Mouse (Mus musculus) layer of hippocampus, adult 9-11 months (tissue): ENCODE data around the gene Slc12a4.
"Not testable (repeated sequence)": the region's sequence is repeated elsewhere in the genome, so short reads cannot be mapped to it uniquely, and the experiment has no call there.

Experiments
- DNase-seq: peaks from one replicate; pipeline ENCODE4 v3.0.0; 2022

The Slc12a4 gene

GRCm38 (mm10) chr8:105965905-105966341 lies at the start of gene Slc12a4:
TSS of gene Slc12a4 (minus strand) at chr8:105966097.
- DNase-seq = peak; percentile 43

DNA sequence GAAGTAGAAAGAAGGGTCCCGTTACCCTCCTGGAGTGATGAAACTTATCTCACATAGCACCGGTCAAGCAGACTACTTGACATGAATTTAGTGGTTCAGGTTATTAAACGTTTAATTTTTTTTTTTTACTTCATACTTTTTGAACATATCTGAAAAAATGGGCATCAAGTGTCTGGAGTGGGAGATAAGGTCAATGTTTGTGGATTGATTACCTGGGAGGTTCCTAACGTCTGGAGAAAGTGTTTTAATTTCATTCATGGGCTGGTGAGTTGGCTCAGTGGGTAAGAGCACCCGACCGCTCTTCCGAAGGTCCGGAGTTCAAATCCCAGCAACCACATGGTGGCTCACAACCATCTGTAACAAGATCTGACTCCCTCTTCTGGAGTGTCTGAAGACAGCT lies 46.3 kb upstream of the Slc12a4 start:
- DNase-seq = not testable (repeated sequence)

GRCm38 (mm10) chr8:106011643-106011986 lies 45.7 kb upstream of the Slc12a4 start, which contains the start of gene Ddx28:
TSS of gene Ddx28 (minus strand) at chr8:106011882.
- no peak for DNase-seq

DNA sequence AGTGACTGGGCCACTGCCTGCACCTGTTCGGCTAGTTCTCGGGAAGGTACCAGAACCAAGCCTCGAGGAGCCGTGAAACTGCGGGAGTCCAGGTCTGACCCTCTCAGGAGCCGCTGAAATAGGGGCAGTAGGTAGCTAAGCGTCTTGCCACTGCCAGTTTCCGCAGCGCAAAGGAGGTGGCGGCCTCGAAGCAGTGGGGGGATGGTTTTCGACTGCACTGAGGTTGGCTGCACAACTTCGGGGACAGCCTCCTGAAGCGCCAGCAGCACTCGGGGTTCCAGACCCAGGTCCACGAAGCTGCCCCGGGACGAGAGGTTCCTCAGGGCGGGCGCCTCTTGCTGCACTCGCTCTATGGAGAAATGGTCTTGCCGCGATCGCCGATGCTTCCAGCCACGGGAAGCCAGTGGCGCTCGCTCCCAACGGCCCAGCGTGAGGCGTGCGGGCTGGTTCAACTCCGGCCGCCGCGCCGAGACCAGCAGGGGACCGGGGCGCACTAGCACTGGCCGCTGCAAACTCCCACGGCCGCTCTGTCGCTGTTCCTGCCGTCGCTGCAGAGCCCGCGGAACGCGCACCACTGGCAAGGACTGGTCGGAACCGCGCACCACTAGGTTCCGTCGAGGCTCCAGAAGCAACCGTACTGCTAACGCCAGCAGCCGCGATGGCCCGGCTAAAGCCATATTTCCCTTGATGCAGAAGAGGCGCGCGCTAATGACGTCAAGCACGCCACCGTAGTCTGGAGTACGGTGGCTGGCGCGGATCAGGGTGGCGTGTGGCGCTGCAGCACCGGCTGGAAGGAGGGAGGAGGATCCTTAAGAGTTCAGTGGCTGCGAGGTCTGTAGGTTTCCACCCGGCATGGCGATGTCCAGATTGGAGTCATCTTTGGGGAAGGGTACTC lies 45.1 kb upstream of the Slc12a4 start:
- peak; percentile 92 for DNase-seq

GRCm38 (mm10) chr8:106007891-106008290 lies 42.0 kb upstream of the Slc12a4 start:
- DNase-seq = not testable (repeated sequence)

- DNase-seq = no peak
These were observed 41.2 kb upstream of the Slc12a4 start for GRCm38 (mm10) chr8:106007135-106007534.

DNA sequence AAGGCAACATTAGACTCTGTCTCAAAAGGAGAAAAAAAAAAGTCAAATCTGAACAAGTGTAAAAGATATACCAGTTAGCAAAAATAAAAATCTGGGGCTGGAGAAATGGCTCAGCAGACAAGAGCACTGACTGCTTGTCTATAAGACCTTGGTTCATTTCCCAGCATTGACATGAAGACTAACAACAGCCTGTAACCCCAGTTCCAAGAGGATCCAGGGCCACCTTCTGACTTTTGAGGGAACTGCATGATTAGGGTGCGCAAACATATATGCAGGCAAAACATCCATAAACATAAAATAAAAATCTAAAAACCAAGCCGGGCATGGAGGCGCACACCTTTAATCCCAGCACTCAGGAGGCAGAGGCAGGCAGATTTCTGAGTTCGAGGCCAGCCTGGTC lies 40.5 kb upstream of the Slc12a4 start:
- DNase-seq = no peak

DNA sequence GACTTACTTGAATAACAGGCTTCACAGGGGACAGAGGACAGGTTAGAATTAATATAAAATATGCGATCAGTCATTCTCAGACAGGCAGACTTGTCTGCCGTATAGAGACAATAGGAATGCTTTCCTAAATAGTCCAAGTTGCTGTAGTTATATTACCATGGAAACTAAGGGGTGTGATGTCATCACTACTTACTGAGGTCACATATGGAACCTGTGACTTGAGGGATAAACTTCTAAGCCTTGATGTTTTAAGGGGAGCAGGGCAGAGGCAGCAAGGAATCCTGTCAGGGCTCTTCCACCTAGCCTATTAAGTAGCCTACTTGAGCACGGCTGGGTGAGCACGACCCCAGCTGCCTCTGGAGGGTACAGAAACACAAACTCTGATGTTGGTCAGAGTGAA lies 40.0 kb upstream of the Slc12a4 start, which contains the start of gene Dpep2nb:
Dpep2nb (minus strand) TSS at position 101 of the 400 bp plus-strand sequence.
- no peak for DNase-seq

DNA sequence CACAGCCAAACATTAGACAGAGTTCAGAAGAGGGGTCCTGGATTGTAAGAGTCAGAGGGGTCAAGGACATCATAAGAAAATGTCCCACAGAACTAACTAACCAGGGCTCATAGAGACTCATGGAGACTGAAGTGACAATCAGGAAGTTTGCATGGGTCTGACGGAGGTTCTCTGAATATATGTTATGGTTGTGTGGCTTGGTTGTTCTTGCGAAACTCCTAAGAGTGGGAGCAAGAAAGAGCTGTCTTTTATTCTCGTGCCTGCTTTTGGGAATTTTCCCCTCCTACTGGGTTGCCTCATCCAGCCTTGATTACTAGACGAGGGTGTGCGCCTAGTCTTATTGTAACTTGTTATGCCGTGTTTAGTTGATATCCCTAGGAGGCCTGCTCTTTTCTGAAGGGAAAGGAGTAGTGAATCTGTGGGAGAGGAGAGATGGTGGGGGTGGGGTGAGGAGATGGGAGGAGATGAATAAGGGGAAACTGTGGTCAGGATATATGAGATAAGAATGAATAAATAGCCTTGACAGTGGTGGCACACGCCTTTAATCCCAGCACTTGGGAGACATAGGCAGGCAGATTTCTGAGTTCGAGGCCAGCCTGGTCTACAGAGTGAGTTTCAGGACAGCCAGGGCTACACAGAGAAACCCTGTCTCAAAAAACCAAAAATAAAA lies 38.8 kb upstream of the Slc12a4 start:
- no peak for DNase-seq

GRCm38 (mm10) chr8:106001908-106002307 lies 36.0 kb upstream of the Slc12a4 start:
- no peak for DNase-seq

DNA sequence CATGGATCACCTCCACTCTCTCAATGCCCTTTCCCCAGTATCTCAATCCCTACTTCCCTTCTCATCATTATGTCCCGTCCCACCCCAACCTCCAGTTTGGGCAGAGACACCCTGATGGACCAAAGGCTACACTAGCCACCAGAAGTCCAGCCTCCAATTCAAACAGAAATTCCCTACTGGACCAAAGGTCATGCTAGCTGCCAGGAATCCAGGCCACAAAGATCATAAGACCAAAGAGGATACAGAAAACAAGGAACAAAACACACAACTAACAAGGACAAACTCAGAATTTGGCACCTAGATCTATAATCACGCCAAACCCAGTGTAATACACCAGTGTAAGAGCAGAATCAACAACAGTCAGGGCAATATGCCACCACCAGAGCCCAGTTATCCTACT lies 33.1 kb upstream of the Slc12a4 start:
- no peak for DNase-seq

DNA sequence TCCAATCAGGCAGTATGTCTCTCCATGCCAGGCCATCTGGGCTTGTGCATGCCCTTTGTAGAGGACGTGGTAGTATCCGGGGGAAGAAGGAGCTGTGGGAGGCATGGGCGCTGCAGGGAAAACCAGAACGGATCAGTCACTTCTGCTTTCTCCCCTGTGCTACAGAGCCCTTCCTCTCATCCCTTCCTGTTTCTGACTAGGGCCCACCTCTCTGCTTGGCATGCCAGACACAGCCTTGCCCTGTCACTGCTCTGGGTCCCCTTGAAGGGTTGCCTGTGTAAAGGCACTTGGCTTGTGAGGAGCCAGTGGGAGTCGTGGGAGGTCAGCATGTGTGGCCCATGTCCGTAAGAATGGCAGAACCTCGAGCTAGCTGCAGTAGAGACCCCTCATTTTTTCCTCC lies 30.5 kb upstream of the Slc12a4 start:
- DNase-seq = peak; percentile 30

DNA sequence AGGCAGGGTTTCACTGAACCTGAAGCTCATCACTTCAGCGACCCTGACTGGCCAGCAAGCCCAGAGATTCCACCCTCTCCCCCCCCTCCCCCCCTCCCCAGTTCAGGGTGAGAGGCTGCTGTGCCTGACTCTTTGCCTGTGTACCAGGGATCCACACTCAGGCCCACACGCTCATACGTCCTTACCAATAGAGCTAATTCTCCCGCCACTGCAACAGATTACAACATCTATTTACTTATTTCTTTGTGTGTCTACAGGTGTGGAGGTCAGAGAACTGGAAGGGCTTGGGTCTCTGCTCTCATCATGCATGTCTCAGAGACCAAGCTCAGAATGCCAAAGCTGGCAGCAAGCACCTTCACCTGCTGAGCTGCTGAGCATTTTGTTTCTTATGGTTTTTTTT lies 27.3 kb upstream of the Slc12a4 start:
- no peak for DNase-seq

- DNase-seq = no peak
These were observed 26.6 kb upstream of the Slc12a4 start for GRCm38 (mm10) chr8:105992499-105992898.

DNA sequence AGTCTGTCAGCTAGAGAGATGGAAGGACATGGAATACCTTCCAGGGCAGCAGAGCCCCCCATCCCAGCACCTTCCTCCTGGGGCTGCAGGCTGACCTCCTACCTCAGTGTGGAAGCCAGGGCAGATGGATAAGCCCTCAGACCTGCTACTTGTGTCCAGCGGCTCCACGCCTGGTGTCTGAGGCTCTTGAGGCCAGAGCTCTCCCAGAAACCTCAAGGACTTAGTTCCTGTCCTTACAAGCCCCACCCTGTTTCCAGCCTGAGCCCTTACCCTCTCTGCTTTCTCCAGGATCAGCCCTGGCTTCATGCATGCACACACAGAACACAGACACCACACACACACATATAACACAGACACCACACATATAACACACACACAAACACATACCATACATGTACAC lies 25.6 kb upstream of the Slc12a4 start:
- no peak for DNase-seq

GRCm38 (mm10) chr8:105990856-105991387 lies 25.0 kb upstream of the Slc12a4 start, which contains the start of gene Dus2:
TSS of gene Dus2 (plus strand) at chr8:105991337.
- peak; percentile 38 for DNase-seq

GRCm38 (mm10) chr8:105988546-105988945 lies 22.6 kb upstream of the Slc12a4 start:
- DNase-seq = no peak

- not testable (repeated sequence) for DNase-seq
These were observed 17.5 kb upstream of the Slc12a4 start for GRCm38 (mm10) chr8:105983406-105983805.

- no peak for DNase-seq
These were observed 15.2 kb upstream of the Slc12a4 start for GRCm38 (mm10) chr8:105981146-105981545.

DNA sequence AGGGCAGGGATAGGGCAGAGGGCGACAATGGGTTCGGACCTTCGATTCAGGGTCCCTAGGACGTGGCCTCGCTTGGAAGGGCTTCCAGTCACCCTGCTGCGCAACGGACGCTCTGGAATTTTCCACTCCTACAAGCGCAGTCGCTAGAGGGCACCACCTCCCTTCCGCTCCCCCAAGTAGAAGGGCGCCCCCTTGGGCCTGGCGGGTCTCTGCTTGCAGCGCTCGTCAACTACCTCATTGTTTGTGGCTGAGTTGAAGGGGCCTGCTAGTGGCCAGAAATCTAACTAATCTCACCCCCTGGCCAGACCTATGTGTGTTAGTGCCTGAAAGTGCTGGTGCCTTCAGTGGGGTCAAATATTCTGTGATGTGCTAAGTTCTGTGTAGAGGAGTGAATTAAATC lies 13.4 kb upstream of the Slc12a4 start, which contains the start of gene Dpep3:
Dpep3 (minus strand) TSS at position 105 of the 400 bp plus-strand sequence.
- no peak for DNase-seq

- DNase-seq = no peak
These were observed 9.5 kb upstream of the Slc12a4 start for GRCm38 (mm10) chr8:105975363-105975762.

- no peak for DNase-seq
These were observed 5.3 kb upstream of the Slc12a4 start for GRCm38 (mm10) chr8:105971019-105971720.

- DNase-seq = no peak
These were observed 3.5 kb upstream of the Slc12a4 start for GRCm38 (mm10) chr8:105969367-105969766.
